Mouse (Mus musculus) kidney, postnatal 0 days (tissue): ENCODE results near the gene Anxa6. TPM values are rescaled to one million over a fixed set of nuclear protein-coding genes. Genes with fewer than 3 reads are reported as not detected.
A peak's percentile ranks its signal among the peaks of the same experiment; 100 is the strongest.

Source experiments
- ATAC-seq: fragments of 200-750 bp; cut with Nextera tagmentation; replicated peaks from 2 replicates; pipeline ENCODE4 v1.8.0; 2017; ENCODE audit warnings: low read depth, moderate number of reproducible peaks, moderate TSS enrichment, moderate library complexity; ENCODE audit not compliant: low FRiP score
- DNase-seq: peaks from one replicate; pipeline ENCODE4 v3.0.0-alpha.2; 2016; ENCODE audit warnings: low spot score
- H3K27ac ChIP-seq: fragments of 300-500 bp; sonication (generic); 2 replicates; pipeline ENCODE4 v1.5.1; 2014; ENCODE audit warnings: mild to moderate bottlenecking
- H3K27me3 ChIP-seq: fragments of 300-500 bp; sonication (generic); 2 replicates; pipeline ENCODE4 v1.6.1; 2014; ENCODE audit warnings: low read length, mixed read lengths; ENCODE audit not compliant: insufficient read depth
- H3K36me3 ChIP-seq: fragments of 300-500 bp; sonication (generic); 2 replicates; pipeline ENCODE4 v1.6.1; 2014; ENCODE audit warnings: low read length, mixed read lengths; ENCODE audit not compliant: insufficient read depth
- H3K4me1 ChIP-seq: fragments of 300-500 bp; sonication (generic); replicated peaks from 2 replicates; pipeline ENCODE4 v1.6.1; 2014; ENCODE audit warnings: antibody characterized with exemption, low read length, mixed read lengths; ENCODE audit not compliant: insufficient read depth
- H3K4me2 ChIP-seq: fragments of 300-500 bp; sonication (generic); 2 replicates; pipeline ENCODE4 v1.6.1; 2014; ENCODE audit warnings: mild to moderate bottlenecking, low read length, moderate library complexity, mixed read lengths
- H3K4me3 ChIP-seq: fragments of 300-500 bp; sonication (generic); replicated peaks from 2 replicates; pipeline ENCODE4 v1.5.1; 2014; ENCODE audit warnings: low read depth, low read length
- H3K9ac ChIP-seq: fragments of 300-500 bp; sonication (generic); 2 replicates; pipeline ENCODE4 v1.6.1; 2014; ENCODE audit warnings: low read depth, low read length
- H3K9me3 ChIP-seq: fragments of 300-500 bp; sonication (generic); replicated peaks from 2 replicates; pipeline ENCODE4 v1.6.1; 2016; ENCODE audit warnings: low read length, inconsistent platforms, mixed read lengths
- CTCF ChIP-seq: IDR thresholded peaks from 2 replicates; pipeline ENCODE4 v1.5.1; 2016; ENCODE audit warnings: antibody characterized with exemption, low read depth, mild to moderate bottlenecking, moderate library complexity
- WGBS: fragments of 180-500 bp; shearing (Covaris S2); extraction: QIAGEN DNeasy Blood & Tissue Kit; methylation state at CpG from one replicate; pipeline ENCODE4 v1.1.7; 2014; 5-methylcytosine and 5-hydroxymethylcytosine counted together
- polyA plus RNA-seq: library from polyadenylated mRNA; unstranded; fragments of >200 nt; fragmentation: Nextera tagmentation; extraction: Ambion mirVana; gene quantifications from 2 replicates; pipeline ENCODE4 v1.2.1, GENCODE M21; 2015

Anxa6 gene
- polyA plus RNA-seq, 1 experiment from 2014 or later: 146 TPM

DNA sequence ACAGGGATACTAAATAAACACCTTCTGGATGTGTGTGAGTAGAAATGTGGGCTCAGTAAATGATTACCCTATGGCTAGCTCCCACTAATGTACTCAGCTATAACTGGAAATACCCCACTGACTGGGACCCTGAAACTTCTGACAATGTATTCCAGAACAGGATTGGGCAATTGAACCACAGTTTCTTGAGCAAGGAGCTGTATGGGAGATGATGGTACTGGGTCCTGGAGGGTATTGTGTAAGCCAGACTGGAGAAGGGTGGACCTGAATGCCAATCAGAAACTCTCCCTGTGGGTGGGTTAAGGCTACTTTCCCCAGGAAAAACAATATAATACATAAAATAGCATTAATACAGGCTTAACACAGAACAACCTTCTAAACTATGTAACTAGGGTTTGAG, 43.3 kb downstream of the Anxa6 start:
- no peak for ATAC-seq
- no peak for TF ChIP-seq CTCF
- Histone ChIP-seq H3K4me3 (no peak overlapping the region), H3K36me3 (peaks cover 32% of the 10 kb centered on the region), H3K4me2 (no peak overlapping the region), H3K9me3 (no peaks in the 10 kb centered on the region), H3K27ac (no peak overlapping the region), H3K4me1 (no peaks in the 10 kb centered on the region), H3K9ac (no peak overlapping the region), H3K27me3 (no peaks in the 10 kb centered on the region)
- no peak for DNase-seq

- ATAC-seq (no peak), DNase-seq (no peak)
- no peaks in the 10 kb centered on the region for H3K4me1 ChIP-seq
- H3K4me3 ChIP-seq: no peak overlapping the region
- TF ChIP-seq CTCF: no peak
- H3K27ac ChIP-seq: no peak overlapping the region
- peaks cover 21% of the 10 kb centered on the region for H3K36me3 ChIP-seq
- no peaks in the 10 kb centered on the region for H3K9me3 ChIP-seq
- no peak overlapping the region for H3K9ac ChIP-seq
- H3K27me3 ChIP-seq: no peaks in the 10 kb centered on the region
- 70% methylated on average over 8 of the region's 8 CpGs for WGBS
- H3K4me2 ChIP-seq: no peak overlapping the region
Measured at GRCm38 (mm10) chr11:54988754-54989349, 44.4 kb downstream of the Anxa6 start.

DNA sequence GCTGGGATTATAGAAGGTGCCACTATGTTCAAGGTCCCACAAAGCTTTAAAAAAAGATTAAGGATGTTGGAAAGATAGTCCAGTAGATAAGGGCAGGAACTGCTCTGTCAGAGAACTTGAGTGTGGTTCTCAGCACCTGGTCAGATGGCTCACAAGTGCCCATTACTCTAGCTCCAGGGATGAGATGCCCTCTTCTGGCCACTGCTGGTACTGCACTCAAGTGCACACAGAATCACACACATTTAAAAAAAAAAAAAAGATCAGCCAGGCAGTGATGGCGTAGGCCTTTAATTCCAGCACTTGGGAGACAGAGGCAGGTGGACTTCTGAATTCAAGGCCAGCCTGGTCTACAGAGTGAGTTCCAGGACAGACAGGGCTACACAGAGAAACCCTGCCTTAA, 45.3 kb downstream of the Anxa6 start:
- H3K9me3 ChIP-seq: no peaks in the 10 kb centered on the region
- no peak overlapping the region for H3K9ac ChIP-seq
- no peaks in the 10 kb centered on the region for H3K27me3 ChIP-seq
- peaks cover 25% of the 10 kb centered on the region for H3K36me3 ChIP-seq
- H3K27ac ChIP-seq: no peak overlapping the region
- H3K4me2 ChIP-seq: no peak overlapping the region
- peak; percentile 73 for TF ChIP-seq CTCF
- 78% methylated on average over 1 of the region's 1 CpGs for WGBS
- H3K4me1 ChIP-seq: no peaks in the 10 kb centered on the region
- no peak overlapping the region for H3K4me3 ChIP-seq
- DNase-seq (peak; percentile 34), ATAC-seq (no peak)

DNA sequence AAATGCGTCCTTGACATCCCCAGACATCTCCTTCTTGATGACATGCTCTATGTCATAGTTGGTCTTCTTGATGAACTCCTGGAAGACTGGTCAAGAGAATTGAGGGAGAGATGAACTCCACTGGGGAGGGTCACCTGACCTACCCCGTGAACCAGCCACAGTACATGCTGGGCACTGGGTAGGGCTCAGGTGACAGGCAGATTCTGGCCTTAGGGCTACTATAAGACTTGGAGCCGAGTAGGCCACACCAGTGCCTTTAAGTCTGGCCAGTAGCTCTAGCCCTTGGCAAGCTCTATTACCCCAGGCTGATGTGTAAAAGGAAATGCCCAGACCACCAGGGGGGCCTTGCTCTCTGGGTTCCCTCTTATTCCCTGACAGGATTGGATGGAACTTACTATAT, 48.2 kb downstream of the Anxa6 start:
- DNase-seq (no peak), ATAC-seq (no peak)
- WGBS: 63% methylated on average over 3 of the region's 3 CpGs
- Histone ChIP-seq H3K4me1 (no peaks in the 10 kb centered on the region), H3K27me3 (no peaks in the 10 kb centered on the region), H3K27ac (no peak overlapping the region), H3K9me3 (no peaks in the 10 kb centered on the region), H3K36me3 (peaks cover 34% of the 10 kb centered on the region), H3K4me2 (no peak overlapping the region), H3K4me3 (no peak overlapping the region), H3K9ac (no peak overlapping the region)
- no peak for TF ChIP-seq CTCF

- DNase-seq (no peak), ATAC-seq (no peak)
- H3K4me3 ChIP-seq: no peak overlapping the region
- no peak overlapping the region for H3K27ac ChIP-seq
- TF ChIP-seq CTCF: no peak
- no peak overlapping the region for H3K9ac ChIP-seq
- 60% methylated on average over 4 of the region's 4 CpGs for WGBS
- no peaks in the 10 kb centered on the region for H3K4me1 ChIP-seq
- H3K9me3 ChIP-seq: no peaks in the 10 kb centered on the region
- no peak overlapping the region for H3K4me2 ChIP-seq
- no peaks in the 10 kb centered on the region for H3K27me3 ChIP-seq
- peaks cover 32% of the 10 kb centered on the region for H3K36me3 ChIP-seq
Measured at GRCm38 (mm10) chr11:54984581-54984980, 48.7 kb downstream of the Anxa6 start.

DNA sequence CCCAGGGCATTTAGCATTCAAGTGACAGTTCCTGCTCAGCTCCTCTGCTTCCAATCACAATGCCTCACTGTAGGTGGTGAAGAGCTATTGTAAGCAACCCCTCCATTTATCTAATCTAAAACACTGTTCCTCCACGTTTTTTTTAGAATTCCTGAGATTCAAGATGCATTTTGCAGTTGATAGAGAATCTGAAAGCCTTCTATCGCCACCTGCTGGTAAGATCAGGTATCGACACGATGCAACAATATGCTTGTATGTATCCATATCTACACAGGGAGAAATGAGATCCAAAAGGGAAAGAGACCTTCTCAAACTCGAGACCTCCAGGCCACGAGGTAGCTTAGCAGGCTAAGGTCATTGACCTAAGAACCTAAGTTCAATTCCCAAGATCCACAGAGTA, 49.2 kb downstream of the Anxa6 start:
- WGBS: 2% methylated on average over 6 of the region's 6 CpGs
- Histone ChIP-seq H3K9ac (no peak overlapping the region), H3K9me3 (no peaks in the 10 kb centered on the region), H3K27me3 (no peaks in the 10 kb centered on the region), H3K4me2 (no peak overlapping the region), H3K36me3 (peaks cover 36% of the 10 kb centered on the region), H3K27ac (no peak overlapping the region), H3K4me3 (no peak overlapping the region), H3K4me1 (no peaks in the 10 kb centered on the region)
- DNase-seq: peak; percentile 84
- no peak for ATAC-seq
- peak; percentile 91 for TF ChIP-seq CTCF

DNA sequence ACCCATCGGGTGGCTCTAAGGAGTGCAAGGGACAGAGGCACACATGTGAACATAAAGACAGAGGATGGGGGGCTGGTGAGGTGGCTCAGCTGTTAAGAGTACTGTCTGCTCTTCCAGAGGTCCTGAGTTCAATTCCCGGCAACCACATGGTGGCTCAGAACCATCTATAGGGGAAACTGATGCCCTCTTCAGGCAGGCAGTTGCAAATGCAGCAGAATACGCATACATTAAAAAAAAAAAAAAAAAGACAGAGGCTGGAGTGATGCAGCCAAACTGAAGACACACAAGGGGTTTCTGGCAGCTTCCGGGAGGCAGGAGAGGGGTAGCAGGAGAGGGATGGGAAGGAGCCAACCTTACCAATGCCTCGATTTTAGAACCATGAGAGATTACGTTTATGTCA, 50.7 kb downstream of the Anxa6 start:
- Histone ChIP-seq H3K9ac (no peak overlapping the region), H3K36me3 (peaks cover 38% of the 10 kb centered on the region), H3K27ac (no peak overlapping the region), H3K4me3 (no peak overlapping the region), H3K4me2 (no peak overlapping the region), H3K27me3 (no peaks in the 10 kb centered on the region), H3K9me3 (no peaks in the 10 kb centered on the region), H3K4me1 (no peaks in the 10 kb centered on the region)
- TF ChIP-seq CTCF: peak; percentile 42
- DNase-seq (no peak), ATAC-seq (no peak)
- 90% methylated on average over 6 of the region's 6 CpGs for WGBS
